Mouse (Mus musculus) heart, postnatal 0 days (tissue): ENCODE results near the gene Hdgf. TPM values are rescaled to one million over a fixed set of nuclear protein-coding genes. Genes with fewer than 3 reads are reported as not detected.

ENCODE experiments used
- ATAC-seq: fragments of 200-750 bp; cut with Nextera tagmentation; 2 replicates; pipeline ENCODE4 v1.8.0; 2017; ENCODE audit warnings: low read depth, moderate number of reproducible peaks, moderate library complexity; ENCODE audit not compliant: insufficient read depth
- DNase-seq: peaks from one replicate; pipeline ENCODE4 v3.0.0-alpha.2; 2016; ENCODE audit warnings: low spot score
- H3K27ac ChIP-seq: fragments of 300-500 bp; sonication (generic); 2 replicates; pipeline ENCODE4 v1.5.1; 2014; ENCODE audit warnings: low read depth, mild to moderate bottlenecking
- H3K27me3 ChIP-seq: fragments of 300-500 bp; sonication (generic); 2 replicates; pipeline ENCODE4 v1.6.1; 2014; ENCODE audit warnings: low read length, mixed read lengths; ENCODE audit not compliant: control insufficient read depth, insufficient read depth
- H3K36me3 ChIP-seq: fragments of 300-500 bp; sonication (generic); replicated peaks from 2 replicates; pipeline ENCODE4 v1.6.1; 2014; ENCODE audit warnings: low read length, mixed read lengths; ENCODE audit not compliant: control insufficient read depth, insufficient read depth
- H3K4me1 ChIP-seq: fragments of 300-500 bp; sonication (generic); 2 replicates; pipeline ENCODE4 v1.6.1; 2014; ENCODE audit warnings: antibody characterized with exemption; ENCODE audit not compliant: control insufficient read depth, insufficient read depth
- H3K4me2 ChIP-seq: fragments of 300-500 bp; sonication (generic); 2 replicates; pipeline ENCODE4 v1.6.1; 2014; ENCODE audit warnings: low read depth, mild to moderate bottlenecking, low read length, moderate library complexity
- H3K4me3 ChIP-seq: fragments of 300-500 bp; sonication (generic); 2 replicates; pipeline ENCODE4 v1.5.1; 2014; ENCODE audit warnings: low read depth, low read length
- H3K9ac ChIP-seq: fragments of 300-500 bp; sonication (generic); replicated peaks from 2 replicates; pipeline ENCODE4 v1.6.1; 2014; ENCODE audit warnings: low read depth, low read length, mixed read lengths
- H3K9me3 ChIP-seq: fragments of 300-500 bp; sonication (generic); replicated peaks from 2 replicates; pipeline ENCODE4 v1.6.1; 2016; ENCODE audit warnings: low read length; ENCODE audit not compliant: control insufficient read depth
- CTCF ChIP-seq: IDR thresholded peaks from 2 replicates; pipeline ENCODE4 v1.5.1; 2016; ENCODE audit warnings: antibody characterized with exemption, control low read depth, low read depth
- EP300 ChIP-seq: IDR thresholded peaks from 2 replicates; pipeline ENCODE4 v1.6.1; 2016; ENCODE audit warnings: antibody characterized with exemption, low read depth
- WGBS: fragments of 180-500 bp; shearing (Covaris S2); extraction: QIAGEN DNeasy Blood & Tissue Kit; methylation state at CpG from one replicate; pipeline ENCODE4 v1.1.7; 2014; 5-methylcytosine and 5-hydroxymethylcytosine counted together
- polyA plus RNA-seq: library from polyadenylated mRNA; unstranded; fragments of >200 nt; fragmentation: Nextera tagmentation; extraction: Ambion mirVana; gene quantifications from 2 replicates; pipeline ENCODE4 v1.2.1, GENCODE M21; 2015
- total RNA-seq: library from RNA; depleted of rRNA; stranded (reverse); fragments of >200 nt; gene quantifications from 2 replicates; pipeline ENCODE4 v1.2.3, GENCODE M21; 2014; ENCODE audit warnings: low replicate concordance

Hdgf gene
- total and polyA plus RNA-seq, 2 experiments from 2014 or later: 62.1 to 83.8 TPM

DNA sequence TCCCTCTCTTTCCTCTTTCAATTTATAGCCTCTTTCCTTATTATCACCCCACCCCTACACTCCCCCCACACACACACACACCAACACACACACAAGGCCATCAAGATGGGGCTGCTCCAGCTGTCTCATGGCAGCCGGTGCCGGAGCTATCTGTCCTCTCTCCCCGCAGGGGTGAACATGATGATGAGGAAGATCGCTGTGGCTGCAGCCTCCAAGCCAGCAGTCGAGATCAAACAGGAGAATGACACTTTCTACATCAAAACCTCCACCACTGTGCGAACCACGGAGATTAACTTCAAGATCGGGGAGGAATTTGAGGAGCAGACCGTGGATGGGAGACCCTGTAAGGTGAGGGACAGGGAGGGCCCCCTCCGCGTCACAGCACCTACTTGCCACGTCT, 45.8 kb downstream of the Hdgf start:
- 13% methylated on average over 12 of the region's 12 CpGs for WGBS
- ATAC-seq (no peak), DNase-seq (no peak)
- Histone ChIP-seq H3K4me3 (peak overlapping the region; percentile 35), H3K36me3 (no peaks in the 10 kb centered on the region), H3K4me2 (peak overlapping the region; percentile 55), H3K9ac (peak overlapping the region; percentile 32; the same call in 1 of the 2 replicates), H3K4me1 (peaks cover 10% of the 10 kb centered on the region), H3K27ac (no peak overlapping the region), H3K27me3 (peaks cover 65% of the 10 kb centered on the region), H3K9me3 (no peaks in the 10 kb centered on the region)
- TF ChIP-seq CTCF (no peak), EP300 (no peak)

DNA sequence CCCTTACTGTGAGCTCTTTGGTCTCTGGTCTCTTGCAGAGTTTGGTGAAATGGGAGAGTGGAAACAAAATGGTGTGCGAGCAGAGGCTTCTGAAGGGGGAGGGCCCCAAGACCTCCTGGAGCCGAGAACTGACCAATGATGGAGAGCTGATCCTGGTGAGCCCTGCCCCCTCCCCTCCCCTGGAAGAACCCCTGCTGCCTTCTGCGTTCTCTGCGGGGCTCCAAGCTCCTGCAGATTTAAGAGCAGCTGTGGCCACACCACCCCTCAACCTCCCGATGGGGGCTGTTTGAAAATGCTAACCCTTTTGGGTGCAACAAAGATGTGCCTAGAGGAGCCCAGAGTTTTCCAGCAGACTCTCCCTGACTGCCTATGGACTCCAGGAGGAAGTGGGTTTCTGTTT, 46.3 kb downstream of the Hdgf start:
- 0 out of 2 replicates have a peak overlapping the region, but pooled peaks have one; percentile 32 for H3K9ac ChIP-seq
- peak overlapping the region; percentile 55 for H3K4me2 ChIP-seq
- peak; percentile 58 for ATAC-seq
- no peak overlapping the region for H3K27ac ChIP-seq
- 4% methylated on average over 5 of the region's 5 CpGs for WGBS
- TF ChIP-seq EP300: no peak
- TF ChIP-seq CTCF: no peak
- H3K36me3 ChIP-seq: no peaks in the 10 kb centered on the region
- peaks cover 9% of the 10 kb centered on the region for H3K4me1 ChIP-seq
- peak; percentile 50 for DNase-seq
- H3K4me3 ChIP-seq: peak overlapping the region; percentile 35
- peaks cover 60% of the 10 kb centered on the region for H3K27me3 ChIP-seq
- H3K9me3 ChIP-seq: no peaks in the 10 kb centered on the region

DNA sequence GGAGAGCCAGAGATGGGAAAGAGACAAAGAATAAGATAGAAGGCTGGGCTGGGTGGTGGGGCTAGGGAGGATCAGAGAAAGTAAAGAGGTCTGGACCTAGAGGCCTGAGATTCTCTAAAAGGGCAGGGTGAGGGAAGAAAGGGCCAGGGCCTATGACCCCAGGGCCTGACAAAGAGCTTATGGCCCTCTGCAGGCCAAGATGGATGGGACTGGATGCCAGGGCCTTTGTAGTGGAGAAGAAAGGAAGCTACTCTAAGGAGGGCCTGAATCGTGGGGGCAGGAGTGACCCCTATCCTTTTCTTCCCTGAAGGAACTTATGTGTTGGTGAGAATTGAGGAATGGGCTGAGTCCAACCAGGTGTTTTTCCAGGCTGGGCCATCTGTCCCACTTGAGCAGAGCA, 51.9 kb downstream of the Hdgf start:
- Histone ChIP-seq H3K4me3 (no peak overlapping the region), H3K9ac (no peak overlapping the region), H3K27me3 (0 out of 2 replicates have a peak, but pooled peaks cover 7% of the 10 kb centered on the region), H3K27ac (no peak overlapping the region), H3K36me3 (no peaks in the 10 kb centered on the region), H3K9me3 (no peaks in the 10 kb centered on the region), H3K4me1 (no peaks in the 10 kb centered on the region), H3K4me2 (no peak overlapping the region)
- no peak for ATAC-seq
- TF ChIP-seq EP300 (no peak), CTCF (no peak)
- DNase-seq: no peak
- 35% methylated on average over 1 of the region's 1 CpGs for WGBS

- WGBS: 43% methylated on average over 4 of the region's 4 CpGs
- DNase-seq (no peak), ATAC-seq (no peak)
- Histone ChIP-seq H3K27ac (no peak overlapping the region), H3K9ac (no peak overlapping the region), H3K9me3 (no peaks in the 10 kb centered on the region), H3K4me1 (no peaks in the 10 kb centered on the region), H3K4me3 (no peak overlapping the region), H3K27me3 (0 out of 2 replicates have a peak, but pooled peaks cover 3% of the 10 kb centered on the region), H3K4me2 (no peak overlapping the region), H3K36me3 (no peaks in the 10 kb centered on the region)
- no peak for TF ChIP-seq EP300
- no peak for TF ChIP-seq CTCF
Measured at GRCm38 (mm10) chr3:87958476-87958875, 52.4 kb downstream of the Hdgf start.

DNA sequence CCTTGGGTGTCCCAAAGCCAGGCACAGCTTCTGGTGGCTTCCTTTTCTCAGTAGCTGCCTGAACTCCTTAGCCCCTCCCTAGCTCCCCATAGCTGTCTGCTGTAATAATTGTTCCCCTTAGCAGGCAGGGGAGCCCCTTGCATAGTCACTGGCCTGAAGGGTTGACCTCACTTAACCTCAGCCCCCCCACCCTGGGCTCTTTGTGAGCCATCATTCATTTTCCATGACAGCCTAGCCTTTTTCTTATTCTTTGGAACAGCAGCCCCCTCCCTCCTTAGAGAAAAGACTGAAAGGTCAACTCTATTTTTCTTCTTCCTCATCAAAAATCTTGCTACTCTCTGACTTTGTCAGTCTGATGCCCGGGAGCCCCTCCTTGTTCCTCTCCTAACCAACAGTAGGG, 52.8 kb downstream of the Hdgf start:
- ATAC-seq (no peak), DNase-seq (no peak)
- no peak for TF ChIP-seq EP300
- no peak for TF ChIP-seq CTCF
- H3K4me3 ChIP-seq: no peak overlapping the region
- H3K27ac ChIP-seq: no peak overlapping the region
- no peaks in the 10 kb centered on the region for H3K36me3 ChIP-seq
- no peak overlapping the region for H3K4me2 ChIP-seq
- WGBS: 77% methylated on average over 1 of the region's 1 CpGs
- H3K9me3 ChIP-seq: no peaks in the 10 kb centered on the region
- H3K4me1 ChIP-seq: no peaks in the 10 kb centered on the region
- no peak overlapping the region for H3K9ac ChIP-seq
- 0 out of 2 replicates have a peak, but pooled peaks cover 3% of the 10 kb centered on the region for H3K27me3 ChIP-seq

GRCm38 (mm10) chr3:87959371-87959770, 53.2 kb downstream of the Hdgf start:
- 62% methylated on average over 7 of the region's 7 CpGs for WGBS
- Histone ChIP-seq H3K9me3 (no peaks in the 10 kb centered on the region), H3K4me3 (no peak overlapping the region), H3K4me1 (no peaks in the 10 kb centered on the region), H3K9ac (no peak overlapping the region), H3K27ac (no peak overlapping the region), H3K4me2 (no peak overlapping the region), H3K36me3 (no peaks in the 10 kb centered on the region), H3K27me3 (0 out of 2 replicates have a peak, but pooled peaks cover 3% of the 10 kb centered on the region)
- ATAC-seq (no peak), DNase-seq (no peak)
- no peak for TF ChIP-seq CTCF
- TF ChIP-seq EP300: no peak
